Mouse (Mus musculus): Measurements from ENCODE around the gene Homer1. TPM values are rescaled to one million over a fixed set of nuclear protein-coding genes. Genes with fewer than 3 reads are reported as not detected.
A peak's percentile ranks its signal among the peaks of the same experiment; 100 is the strongest.

The Homer1 gene
- total RNA-seq (2021): 10 to 100 TPM; 33.2 to 35.6 TPM
- long read RNA-seq, experiment 1, full-length matches to known transcripts: 28 of 32 reads
- long read RNA-seq, experiment 1, partial matches to known transcripts: 0 of 32 reads
- long read RNA-seq, experiment 1, other reads (novel, unspliced or antisense): 4 of 32 reads
- long read RNA-seq, experiment 2, full-length matches to known transcripts: 25 of 35 reads
- long read RNA-seq, experiment 2, partial matches to known transcripts: 4 of 35 reads
- long read RNA-seq, experiment 2, other reads (novel, unspliced or antisense): 6 of 35 reads

GRCm38 (mm10) chr13:93299316-93299715 lies at the start of gene Homer1:
TSS of gene Homer1 (plus strand) at chr13:93299635.
- DNase-seq (ENCODE audit: low spot score in 2 of 2): no peak

GRCm38 (mm10) chr13:93251732-93252131 lies 47.7 kb upstream of the Homer1 start:
- no peak for DNase-seq (ENCODE audit: low spot score in 2 of 2)

GRCm38 (mm10) chr13:93252175-93252574 lies 47.3 kb upstream of the Homer1 start:
- no peak for DNase-seq (ENCODE audit: low spot score in 2 of 2)

- DNase-seq (ENCODE audit: low spot score in 2 of 2): no peak
These were observed 46.5 kb upstream of the Homer1 start for GRCm38 (mm10) chr13:93252941-93253340.

GRCm38 (mm10) chr13:93267151-93267550 lies 32.3 kb upstream of the Homer1 start:
- no peak for DNase-seq (ENCODE audit: low spot score in 2 of 2)

- DNase-seq (ENCODE audit: low spot score in 2 of 2): no peak
These were observed 1.1 kb downstream of the Homer1 start for GRCm38 (mm10) chr13:93300581-93300980.

GRCm38 (mm10) chr13:93301060-93301459 lies 1.6 kb downstream of the Homer1 start:
- no peak for DNase-seq (ENCODE audit: low spot score in 2 of 2)

GRCm38 (mm10) chr13:93302846-93303562 lies 3.6 kb downstream of the Homer1 start:
- DNase-seq (ENCODE audit: low spot score in 2 of 2): no peak

GRCm38 (mm10) chr13:93303563-93304250 lies 4.3 kb downstream of the Homer1 start:
- peak; percentile 83 to 90 for DNase-seq (ENCODE audit: low spot score in 2 of 2)

GRCm38 (mm10) chr13:93304251-93305001 lies 5.0 kb downstream of the Homer1 start:
- DNase-seq (ENCODE audit: low spot score in 2 of 2): peak; percentile 50 to 68

- DNase-seq (ENCODE audit: low spot score in 2 of 2): no peak
These were observed 5.7 kb downstream of the Homer1 start for GRCm38 (mm10) chr13:93305149-93305548.

- peak in 1 of 2 experiments; percentile 13 for DNase-seq (ENCODE audit: low spot score in 2 of 2)
These were observed 6.2 kb downstream of the Homer1 start for GRCm38 (mm10) chr13:93305636-93306035.

- no peak for DNase-seq (ENCODE audit: low spot score in 2 of 2)
These were observed 7.1 kb downstream of the Homer1 start for GRCm38 (mm10) chr13:93306545-93306944.

- no peak for DNase-seq (ENCODE audit: low spot score in 2 of 2)
These were observed 8.3 kb downstream of the Homer1 start for GRCm38 (mm10) chr13:93307700-93308099.

- no peak for DNase-seq (ENCODE audit: low spot score in 2 of 2)
These were observed 9.9 kb downstream of the Homer1 start for GRCm38 (mm10) chr13:93309295-93309694.

- DNase-seq (ENCODE audit: low spot score in 2 of 2): no peak
These were observed 13.1 kb downstream of the Homer1 start for GRCm38 (mm10) chr13:93312518-93312917.

GRCm38 (mm10) chr13:93314322-93314721 lies 14.9 kb downstream of the Homer1 start:
- no peak for DNase-seq (ENCODE audit: low spot score in 2 of 2)

- no peak for DNase-seq (ENCODE audit: low spot score in 2 of 2)
These were observed 20.7 kb downstream of the Homer1 start for GRCm38 (mm10) chr13:93320089-93320488.

- DNase-seq (ENCODE audit: low spot score in 2 of 2): no peak
These were observed 26.9 kb downstream of the Homer1 start for GRCm38 (mm10) chr13:93326326-93326725.

- no peak for DNase-seq (ENCODE audit: low spot score in 2 of 2)
These were observed 32.3 kb downstream of the Homer1 start for GRCm38 (mm10) chr13:93331721-93332120.

GRCm38 (mm10) chr13:93332491-93332890 lies 33.1 kb downstream of the Homer1 start:
- DNase-seq (ENCODE audit: low spot score in 2 of 2): no peak
